ENCODE assay signal across 27 mouse cellular contexts in the genomic region with DNA sequence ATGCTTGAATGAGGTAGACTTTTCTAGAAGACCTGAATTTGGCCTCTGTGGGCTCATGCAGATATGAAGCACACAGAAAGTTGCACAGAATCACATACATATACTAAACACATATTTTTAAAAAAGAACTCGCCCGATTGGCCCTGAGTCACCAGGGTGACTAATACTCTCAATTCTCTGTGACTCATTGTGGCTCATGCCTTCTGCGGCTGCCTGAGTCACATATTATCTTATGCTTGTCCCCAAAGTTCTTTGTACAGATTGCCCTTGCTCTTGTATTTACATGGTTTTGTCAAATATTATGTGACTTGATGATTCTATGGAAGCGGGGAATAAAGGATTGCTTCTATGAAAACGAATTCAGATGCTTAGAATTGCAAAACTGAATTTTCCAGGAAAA. TPM values are rescaled to one million over a fixed set of nuclear protein-coding genes. Genes with fewer than 3 reads are reported as not detected.
DNase-seq lines count a peak whose midpoint lies in the region; ATAC-seq and TF ChIP-seq lines count a peak whose summit lies in the region.
"Had no signal": no experiment of that assay in that cellular context is flagged by ENCODE, and none has a peak within 500 bp of the region (broad histone marks: within the 10 kb centered on the region; RNA-seq: fewer than 3 reads in every experiment).

No protein-coding gene starts in this region.

- no peaks in the 10 kb centered on the region for H3K9me3 ChIP-seq in hindbrain, embryonic 14.5 days (ENCODE audit: control insufficient read depth, low read length)
- H3K9me3 ChIP-seq: embryonic facial prominence, embryonic 12.5 days; limb, embryonic 12.5 days; liver, embryonic 12.5 days; midbrain, embryonic 10.5 days; neural tube, embryonic 12.5 days had no signal

- no peaks in the 10 kb centered on the region for H3K4me1 ChIP-seq in hindbrain, embryonic 14.5 days (replicated peaks; ENCODE audit: control insufficient read depth, insufficient read depth, low read length)
- H3K4me1 ChIP-seq: embryonic facial prominence, embryonic 12.5 days; limb, embryonic 12.5 days; liver, embryonic 12.5 days; midbrain, embryonic 10.5 days; neural tube, embryonic 12.5 days had no signal

- ATAC-seq in hindbrain, embryonic 14.5 days (ENCODE audit: low FRiP score), result no peak
- ATAC-seq: forebrain, embryonic 16.5 days; liver, embryonic 12.5 days had no signal

- WGBS in macrophage (ENCODE audit: missing documents), result 47% methylated on average over 5 of the region's 5 CpGs
- 93% methylated on average over 5 of the region's 5 CpGs for WGBS in hindbrain, embryonic 14.5 days

- TF ChIP-seq CTCF in layer of hippocampus, adult 2 months (conservative IDR thresholded peaks at IDR 0.05), result no peak

- H3K9ac ChIP-seq in hindbrain, embryonic 14.5 days, result no peak overlapping the region
- H3K9ac ChIP-seq: embryonic facial prominence, embryonic 12.5 days; limb, embryonic 12.5 days; liver, embryonic 12.5 days; lung, embryonic 14.5 days; neural tube, embryonic 12.5 days had no signal

- no peaks in the 10 kb centered on the region for H3K27me3 ChIP-seq in hindbrain, embryonic 14.5 days (ENCODE audit: control insufficient read depth, insufficient read depth, low read length)
- H3K27me3 ChIP-seq: embryonic facial prominence, embryonic 12.5 days; limb, embryonic 12.5 days; liver, embryonic 12.5 days; neural tube, embryonic 12.5 days had no signal

- no peaks in the 10 kb centered on the region for H3K79me2 ChIP-seq in macrophage (ENCODE audit: inconsistent target)

- peak overlapping the region; percentile 45 for H3K27ac ChIP-seq in macrophage
- H3K27ac ChIP-seq in layer of hippocampus, adult 2 months, result no peak overlapping the region
- no peak overlapping the region for H3K27ac ChIP-seq in hindbrain, embryonic 14.5 days
- H3K27ac ChIP-seq: embryonic facial prominence, embryonic 12.5 days; limb, embryonic 12.5 days; liver, embryonic 12.5 days; midbrain, embryonic 10.5 days; neural tube, embryonic 12.5 days had no signal

- no peaks in the 10 kb centered on the region for H3K36me3 ChIP-seq in macrophage (ENCODE audit: inconsistent target)
- no peaks in the 10 kb centered on the region for H3K36me3 ChIP-seq in hindbrain, embryonic 14.5 days (replicated peaks; ENCODE audit: control insufficient read depth, insufficient read depth)
- H3K36me3 ChIP-seq: embryonic facial prominence, embryonic 12.5 days; limb, embryonic 12.5 days; liver, embryonic 12.5 days; midbrain, embryonic 10.5 days; neural tube, embryonic 12.5 days had no signal

- peak; percentile 68 to 83 for DNase-seq in adrenal gland, adult (ENCODE audit: inconsistent age in 2 of 2, low spot score in 1 of 2)
- no peak for DNase-seq in adrenal gland, adult 18-20 months (ENCODE audit: low spot score in 2 of 2)
- DNase-seq in MN1 (ENCODE audit: low spot score), result peak; percentile 16
- DNase-seq in adrenal gland, postnatal 14 days, result peak; percentile 37
- DNase-seq in layer of hippocampus, adult 2 months (ENCODE audit: low spot score in 2 of 2), result no peak
- DNase-seq in hindbrain, embryonic 14.5 days (ENCODE audit: low spot score), result no peak
- DNase-seq in cerebellum, postnatal 25 days, result no peak
- DNase-seq: cerebellum, adult 9-11 months; heart, postnatal 10 days; kidney, adult 8-10 months; kidney, postnatal 25 days; lung, embryonic 14.5 days; lung, postnatal 36 days; thymus, adult 18-20 months; thymus, postnatal 4 days had no signal

- H3K4me2 ChIP-seq in hindbrain, embryonic 14.5 days (replicated peaks), result no peak overlapping the region
- H3K4me2 ChIP-seq: embryonic facial prominence, embryonic 12.5 days; heart, embryonic 11.5 days; limb, embryonic 12.5 days; liver, embryonic 12.5 days; lung, embryonic 14.5 days; neural tube, embryonic 12.5 days had no signal

- H3K4me3 ChIP-seq in macrophage (ENCODE audit: inconsistent target), result no peak overlapping the region
- H3K4me3 ChIP-seq in layer of hippocampus, adult 2 months, result no peak overlapping the region
- no peak overlapping the region for H3K4me3 ChIP-seq in hindbrain, embryonic 14.5 days (replicated peaks; ENCODE audit: low read length)
- H3K4me3 ChIP-seq: embryonic facial prominence, embryonic 12.5 days; limb, embryonic 12.5 days; liver, embryonic 12.5 days; midbrain, embryonic 10.5 days; neural tube, embryonic 12.5 days had no signal

RNA-seq across cellular contexts. Expression of a gene that starts 25.0 kb away (rescaled TPM):
- not detected for total RNA-seq in adrenal gland, adult 18-20 months (2021)
- not detected in 2 replicates for total RNA-seq in adrenal gland, postnatal 14 days (2021)
- total RNA-seq in macrophage (2018; cell fraction: chromatin; rRNA removed), result not detected
- under 1 TPM in 3 of 26 experiments, not detected in 23; 0.12 to 0.15 (median 0.13) TPM for total RNA-seq in macrophage (2018; cell fraction: cytosol; rRNA removed)
- total RNA-seq in macrophage (2018; cell fraction: nucleus; rRNA removed), result not detected
- polyA plus RNA-seq in macrophage (2018), result 0.09 to 0.20 TPM in 2 of 3 replicates, not detected in the other
- total RNA-seq in layer of hippocampus, adult 2 months (2021), result not detected
- 0.60 and 0.82 TPM in 2 replicates for polyA plus RNA-seq in hindbrain, embryonic 14.5 days (2014; fragmentation: Nextera tagmentation; extraction: Ambion mirVana)
- total RNA-seq: gastrocnemius, adult 18-20 months; heart, postnatal 10 days; left cerebral cortex, postnatal 10 days; monocyte, adult 5-6 weeks had no signal
- polyA plus RNA-seq: gonadal fat pad, adult 2 months; heart, embryonic 11.5 days; limb, embryonic 12.5 days; liver, embryonic 12.5 days; lung, embryonic 14.5 days had no signal

RNA-seq across cellular contexts. Expression of a gene that starts 57.3 kb away (rescaled TPM):
- 10 to 100 TPM; 28.0 to 34.7 TPM for total RNA-seq in adrenal gland, adult 18-20 months (2021)
- total RNA-seq in adrenal gland, postnatal 14 days (2021), result 17.4 and 17.5 TPM in 2 replicates
- 10 to 100 TPM in 12 of 26 experiments, 1 to 10 TPM in 10, under 1 TPM in 4; 0.17 to 15.6 (median 9.3) TPM for total RNA-seq in macrophage (2018; cell fraction: chromatin; rRNA removed)
- 1 to 10 TPM; 3.2 to 7.0 (median 4.8) TPM for total RNA-seq in macrophage (2018; cell fraction: cytosol; rRNA removed)
- 10 to 100 TPM in 6 of 26 experiments, 1 to 10 TPM in 20; 1.1 to 18.0 (median 6.9) TPM for total RNA-seq in macrophage (2018; cell fraction: nucleus; rRNA removed)
- 3.8 to 10.1 TPM (median 3.8 TPM) in 3 replicates for polyA plus RNA-seq in macrophage (2018)
- 10 to 100 TPM; 73.5 to 73.9 TPM for total RNA-seq in layer of hippocampus, adult 2 months (2021)
- 7.2 and 7.6 TPM in 2 replicates for polyA plus RNA-seq in hindbrain, embryonic 14.5 days (2014; fragmentation: Nextera tagmentation; extraction: Ambion mirVana)
- total RNA-seq: monocyte, adult 5-6 weeks had no signal

Comparison
In these comparisons a context has a peak if more than half of its experiments do, and no peak if none do; other contexts are left out.
1. DNase-seq: peak in adrenal gland, adult (2 of 2), MN1 (single experiment) and adrenal gland, postnatal 14 days (single experiment); none in adrenal gland, adult 18-20 months (0 of 2), layer of hippocampus, adult 2 months (0 of 2), hindbrain, embryonic 14.5 days (single experiment) and cerebellum, postnatal 25 days (0 of 2).